Mouse (Mus musculus): ENCODE data around the gene Ttc8. TPM values are rescaled to one million over a fixed set of nuclear protein-coding genes. Genes with fewer than 3 reads are reported as not detected.

Ttc8 gene
- total RNA-seq, 2 experiments from 2014 or later = 27.7 to 31.1 TPM

GRCm38 (mm10) chr12:98965441-98966135 lies 45.2 kb downstream of the Ttc8 start:
- intact Hi-C loops (cut with DNase I) = no loop called here

GRCm38 (mm10) chr12:98972291-98972690 lies 51.9 kb downstream of the Ttc8 start:
- DNase-seq = no peak

More at GRCm38 (mm10) chr12:98965441-98966135, 45.2 kb downstream of the Ttc8 start:
- DNase-seq = peak; percentile 34

GRCm38 (mm10) chr12:98973461-98973860 lies 53.1 kb downstream of the Ttc8 start:
- intact Hi-C loops (cut with DNase I) = no loop called here
- no peak for DNase-seq

More at GRCm38 (mm10) chr12:98972291-98972690, 51.9 kb downstream of the Ttc8 start:
- intact Hi-C loops (cut with DNase I) = no loop called here

GRCm38 (mm10) chr12:98974157-98974804 lies 53.9 kb downstream of the Ttc8 start:
- no peak for DNase-seq
- intact Hi-C loops (cut with DNase I) = no loop called here

GRCm38 (mm10) chr12:98981081-98981480 lies 60.7 kb downstream of the Ttc8 start:
- intact Hi-C loops (cut with DNase I) = no loop called here
- no peak for DNase-seq

GRCm38 (mm10) chr12:98984785-98985184 lies 64.4 kb downstream of the Ttc8 start:
- intact Hi-C loops (cut with DNase I) = no loop called here
- DNase-seq = no peak

- no peak for DNase-seq
- intact Hi-C loops (cut with DNase I) = no loop called here
Measured at GRCm38 (mm10) chr12:98991076-98991829, 70.9 kb downstream of the Ttc8 start.

GRCm38 (mm10) chr12:98991830-98992216 lies 71.4 kb downstream of the Ttc8 start:
- intact Hi-C loops (cut with DNase I) = no loop called here
- no peak for DNase-seq

- no peak for DNase-seq
- intact Hi-C loops (cut with DNase I) = no loop called here
Measured at GRCm38 (mm10) chr12:98993736-98994135, 73.4 kb downstream of the Ttc8 start.

- intact Hi-C loops (cut with DNase I) = no loop called here
- no peak for DNase-seq
Measured at GRCm38 (mm10) chr12:98994366-98994765, 74.0 kb downstream of the Ttc8 start.

GRCm38 (mm10) chr12:98995881-98996280 lies 75.5 kb downstream of the Ttc8 start:
- intact Hi-C loops (cut with DNase I) = no loop called here
- no peak for DNase-seq

- intact Hi-C loops (cut with DNase I) = no loop called here
- no peak for DNase-seq
Measured at GRCm38 (mm10) chr12:98996581-98996988, 76.2 kb downstream of the Ttc8 start.

GRCm38 (mm10) chr12:98997046-98997445 lies 76.7 kb downstream of the Ttc8 start:
- no peak for DNase-seq
- intact Hi-C loops (cut with DNase I) = no loop called here

- no peak for DNase-seq
- intact Hi-C loops (cut with DNase I) = no loop called here
Measured at GRCm38 (mm10) chr12:98998662-98999428, 78.5 kb downstream of the Ttc8 start.

GRCm38 (mm10) chr12:99000310-99000709 lies 79.9 kb downstream of the Ttc8 start:
- DNase-seq = no peak
- intact Hi-C loops (cut with DNase I) = no loop called here

GRCm38 (mm10) chr12:99003046-99003445 lies 82.7 kb downstream of the Ttc8 start:
- DNase-seq = no peak
- intact Hi-C loops (cut with DNase I) = no loop called here

- DNase-seq = no peak
- intact Hi-C loops (cut with DNase I) = no loop called here
Measured at GRCm38 (mm10) chr12:99004752-99005151, 84.4 kb downstream of the Ttc8 start.

GRCm38 (mm10) chr12:99008786-99009185 lies 88.4 kb downstream of the Ttc8 start:
- intact Hi-C loops (cut with DNase I) = no loop called here
- DNase-seq = no peak

- intact Hi-C loops (cut with DNase I) = no loop called here
- no peak for DNase-seq
Measured at GRCm38 (mm10) chr12:99009430-99009829, 89.1 kb downstream of the Ttc8 start.

GRCm38 (mm10) chr12:99010044-99010443 lies 89.7 kb downstream of the Ttc8 start:
- intact Hi-C loops (cut with DNase I) = no loop called here
- DNase-seq = no peak

Measured in left cerebral cortex, postnatal 4 days (tissue).